Mouse (Mus musculus) thymus, adult 18-20 months (tissue): ENCODE measurements at regions not wholly inside any gene's neighbourhood (a gene's known extent, or its start where the extent isn't known, plus 50 kb on each side); places are given as distances from the start of the nearest gene placed in this dataset.

Experiments used
- DNase-seq, 2 experiments: peaks; one replicate each; pipeline ENCODE4 v3.0.0; 2022; ENCODE audit warnings: mixed read lengths in 2 of 2

DNA sequence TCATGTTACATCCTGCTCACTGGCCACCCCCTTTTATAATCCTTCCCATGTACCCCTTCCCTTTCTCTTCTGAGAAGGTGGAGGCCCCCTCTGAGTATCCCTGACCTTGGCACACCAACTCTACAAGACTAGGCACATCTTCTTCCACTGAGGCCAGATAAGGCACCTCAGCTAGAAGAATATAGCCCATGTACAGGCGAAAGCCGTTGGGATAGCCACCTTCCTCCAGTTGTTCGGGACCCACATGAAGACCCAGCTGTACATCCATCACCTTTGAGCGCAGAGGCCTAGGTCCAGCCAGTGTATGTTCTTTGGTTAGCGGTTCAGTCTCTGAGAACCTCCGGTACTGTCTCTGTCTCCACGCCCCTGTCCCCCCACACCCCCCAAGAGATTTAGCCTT lies 189.9 kb downstream of the Spry2 start:
- DNase-seq: no peak

GRCm38 (mm10) chr14:105698616-105699015 lies 198.0 kb downstream of the Spry2 start:
- DNase-seq: no peak

DNA sequence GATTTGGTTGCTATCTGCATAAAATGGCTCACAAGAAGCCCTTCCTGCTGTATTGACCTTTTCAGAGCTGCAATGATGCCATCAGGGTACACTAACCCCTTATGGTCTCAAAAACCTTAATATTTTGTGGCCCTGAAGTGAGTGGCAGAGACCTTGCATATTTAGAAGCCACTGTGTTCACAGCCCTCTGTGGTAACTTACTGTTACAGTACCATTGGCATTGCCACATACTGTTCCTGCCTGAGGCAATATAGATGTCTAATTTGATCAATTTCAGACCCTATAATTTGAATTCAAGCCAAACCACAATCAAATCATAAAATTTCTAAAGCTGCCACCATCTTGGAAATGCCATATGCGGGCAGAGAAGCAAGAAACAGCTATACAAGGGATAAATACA lies 198.5 kb downstream of the Spry2 start:
- DNase-seq: no peak

GRCm38 (mm10) chr14:105697398-105697797 lies 199.2 kb downstream of the Spry2 start:
- DNase-seq: no peak

DNA sequence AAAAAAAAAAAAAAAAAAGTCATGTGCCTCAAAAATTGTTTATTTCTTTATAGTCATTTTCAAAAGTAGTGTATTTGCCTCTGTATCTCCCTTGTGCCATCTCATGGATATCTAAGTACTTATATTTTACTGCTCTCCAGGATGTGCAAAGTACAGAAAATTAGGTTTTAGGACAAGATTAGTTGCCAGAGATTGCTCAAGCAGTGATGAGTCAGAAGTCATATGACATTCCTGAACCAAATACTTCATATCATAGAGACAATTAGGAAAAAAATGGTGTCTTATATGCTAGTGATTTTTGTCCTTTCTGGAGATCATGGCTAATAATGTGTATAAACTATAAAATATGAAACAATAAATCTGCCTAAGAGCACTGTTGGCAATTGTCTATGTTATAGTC lies 201.7 kb downstream of the Spry2 start:
- no peak for DNase-seq

DNA sequence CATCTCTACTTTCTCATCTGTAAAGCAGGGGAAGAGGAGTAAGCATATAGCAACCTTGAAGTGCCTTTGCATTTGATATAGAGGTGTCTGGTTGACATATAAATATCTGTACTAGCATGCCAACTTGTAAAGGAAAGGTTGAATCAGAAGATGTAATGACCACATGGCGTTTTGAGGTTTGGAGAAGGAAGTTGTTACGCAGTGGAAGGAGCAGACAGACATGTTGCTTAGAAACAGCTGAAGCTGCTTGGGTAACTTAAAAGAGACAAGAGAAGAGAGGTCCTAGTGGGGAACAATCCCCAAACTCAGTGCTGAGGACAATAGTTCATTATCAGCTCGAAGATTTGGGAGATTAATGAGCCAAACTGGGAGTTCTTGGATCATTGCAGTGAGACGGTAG lies 202.9 kb downstream of the Spry2 start:
- DNase-seq: no peak

- peak in 1 of 2 experiments; percentile 6 for DNase-seq
Measured at GRCm38 (mm10) chr14:105684826-105685465, 211.7 kb downstream of the Spry2 start.

GRCm38 (mm10) chr14:105684329-105684728 lies 212.3 kb downstream of the Spry2 start:
- DNase-seq: no peak

DNA sequence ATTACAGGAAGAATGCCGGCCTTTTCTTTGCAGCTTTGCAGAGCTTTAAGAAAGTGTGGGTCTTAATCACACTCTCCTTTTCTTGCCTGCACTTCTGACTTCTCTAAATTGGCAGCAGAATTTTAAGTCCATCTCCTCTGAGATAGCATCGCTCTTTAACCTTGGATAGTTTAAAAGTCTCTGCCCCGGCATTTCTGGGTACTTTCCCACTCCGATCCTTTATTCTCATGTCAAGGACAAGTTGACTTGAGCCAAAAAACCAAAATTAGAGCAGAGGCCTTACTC lies 220.0 kb downstream of the Spry2 start:
- DNase-seq: no peak

- DNase-seq: no peak
Measured at GRCm38 (mm10) chr14:105675801-105676645, 220.6 kb downstream of the Spry2 start.

DNA sequence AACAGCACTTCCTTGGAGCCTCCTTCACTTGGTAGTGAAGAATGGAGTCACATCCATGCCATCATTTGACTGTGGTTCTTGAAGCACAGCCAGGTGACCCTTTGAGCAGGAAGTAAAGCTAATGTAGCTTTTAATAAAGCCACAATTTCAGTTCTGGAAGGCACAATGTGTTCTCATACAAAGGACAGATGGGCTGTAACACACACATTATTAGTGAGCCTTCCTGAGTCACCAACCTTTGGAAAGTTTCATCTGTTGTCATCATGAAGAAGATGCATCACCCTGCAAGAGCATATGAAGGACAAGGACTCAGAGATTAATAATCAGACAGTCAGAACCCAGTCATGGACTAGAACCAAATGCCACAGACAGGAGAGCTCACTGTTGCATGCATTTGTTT lies 221.6 kb downstream of the Spry2 start:
- no peak for DNase-seq

GRCm38 (mm10) chr14:105668969-105669368 lies 227.7 kb downstream of the Spry2 start:
- no peak for DNase-seq

DNA sequence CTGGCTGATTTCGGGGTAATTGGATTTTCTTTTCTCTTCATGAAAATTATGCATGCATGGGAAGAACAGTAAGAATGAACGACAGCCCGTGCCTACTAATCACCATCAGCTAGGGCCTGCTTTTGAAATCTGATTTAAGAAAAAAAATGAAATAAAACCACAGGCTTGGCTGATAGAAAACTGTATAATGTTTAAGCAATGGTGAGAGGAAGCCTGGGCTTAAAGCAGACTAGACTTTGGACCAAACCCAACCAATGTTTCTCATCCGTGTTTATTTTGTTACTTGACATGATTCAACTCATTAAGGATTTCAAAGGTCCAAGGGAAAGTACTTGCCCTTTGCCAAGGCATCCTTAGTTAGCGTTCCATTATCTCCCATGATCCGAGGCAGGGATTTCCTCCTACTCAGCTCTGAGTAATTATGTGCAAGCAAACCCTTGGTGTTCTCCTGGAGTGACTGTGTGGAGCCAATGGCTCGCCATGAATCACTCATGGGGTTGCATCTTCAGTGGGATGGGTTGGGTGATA lies 231.9 kb downstream of the Spry2 start:
- DNase-seq: no peak

- DNase-seq: no peak
Measured at GRCm38 (mm10) chr14:105663472-105663871, 233.1 kb downstream of the Spry2 start.

DNA sequence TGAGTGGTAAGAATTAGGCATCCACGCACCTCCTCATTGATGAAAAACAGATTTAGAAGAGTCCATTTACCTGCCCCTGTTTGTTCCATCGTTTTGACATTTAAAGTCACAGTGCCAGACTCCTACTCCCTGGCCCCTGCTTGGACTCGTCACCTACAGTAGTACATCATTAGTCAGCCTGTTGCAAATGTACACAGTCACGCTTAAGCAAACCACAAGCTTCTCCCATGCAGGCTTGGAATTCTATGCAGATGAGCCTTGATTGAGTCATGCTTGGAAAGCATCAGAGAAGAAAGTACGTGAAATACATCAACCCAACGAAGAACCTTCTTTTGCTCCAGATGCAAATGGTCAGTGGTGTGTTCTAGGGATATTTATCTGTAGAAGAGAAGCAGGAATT lies 233.8 kb downstream of the Spry2 start:
- DNase-seq: no peak

DNA sequence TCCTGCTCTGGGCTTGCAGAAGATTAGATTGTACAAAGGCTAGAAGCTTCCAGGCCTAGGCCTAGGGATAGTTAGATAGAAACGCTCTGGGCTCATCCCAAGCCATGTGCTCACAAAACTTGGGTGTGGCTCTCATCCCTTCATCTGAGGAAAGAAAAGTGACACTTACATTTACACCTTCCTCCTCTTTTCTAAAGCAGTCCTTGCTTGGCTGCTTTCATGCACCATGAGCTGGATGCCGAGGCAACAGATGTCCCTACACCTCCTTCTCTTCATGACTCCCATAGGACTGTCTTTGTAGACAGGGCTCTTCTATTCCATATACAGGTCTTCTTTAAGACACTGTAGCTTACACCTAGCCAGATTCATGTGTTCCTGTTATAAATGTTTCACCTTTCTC lies 238.3 kb downstream of the Spry2 start:
- DNase-seq: no peak

GRCm38 (mm10) chr14:105647166-105647565 lies 249.5 kb downstream of the Spry2 start:
- DNase-seq: no peak

DNA sequence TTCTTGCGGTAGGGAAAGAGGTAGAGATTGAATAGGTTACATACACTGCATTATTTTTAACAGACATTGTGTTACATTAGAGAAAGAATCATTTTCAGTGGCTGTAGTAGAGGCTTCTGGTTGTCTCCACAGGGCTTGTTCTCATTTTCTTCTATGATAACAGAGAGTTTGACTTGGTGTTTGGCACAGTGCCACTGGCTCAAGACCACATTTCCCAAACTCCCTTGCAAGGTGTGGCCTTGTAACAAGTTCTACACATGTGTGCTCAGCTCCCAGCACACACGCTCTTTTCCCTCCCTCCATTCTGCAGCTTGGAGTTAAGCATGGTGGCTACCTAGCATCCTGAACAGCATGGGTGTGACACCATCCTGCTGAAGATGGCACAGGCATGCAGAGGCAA lies 252.2 kb downstream of the Spry2 start:
- DNase-seq: no peak

DNA sequence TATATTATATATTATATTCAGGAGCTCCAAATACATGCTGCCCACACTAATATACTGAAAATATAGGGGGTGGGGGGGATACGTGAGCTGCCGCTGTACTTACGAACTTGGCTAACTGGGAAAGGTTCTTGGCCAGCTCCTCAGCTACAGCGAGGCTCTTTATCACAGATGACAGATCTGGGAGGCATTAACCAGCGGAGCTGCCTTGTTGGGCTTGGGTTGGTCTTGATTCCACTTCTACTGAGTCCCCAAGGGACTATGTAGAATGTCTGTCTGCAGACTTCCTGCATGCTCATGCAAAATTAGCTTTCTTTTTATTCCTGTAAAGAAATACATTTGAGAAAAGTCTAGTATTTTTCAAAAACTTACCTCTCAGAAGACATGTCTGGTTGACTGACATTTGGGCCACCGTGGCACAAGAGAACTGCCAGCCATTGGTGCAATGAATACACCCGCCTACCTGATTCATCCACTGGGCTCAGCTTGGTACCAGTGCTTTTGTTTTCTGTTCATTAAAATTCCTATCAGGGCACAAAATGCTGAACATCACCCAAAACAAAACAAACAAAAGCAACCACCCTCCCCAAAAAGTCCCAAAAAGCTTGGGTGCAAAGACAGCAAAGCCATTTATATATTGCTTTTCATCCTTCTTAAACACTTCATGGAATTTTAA lies 253.2 kb downstream of the Spry2 start:
- no peak for DNase-seq

DNA sequence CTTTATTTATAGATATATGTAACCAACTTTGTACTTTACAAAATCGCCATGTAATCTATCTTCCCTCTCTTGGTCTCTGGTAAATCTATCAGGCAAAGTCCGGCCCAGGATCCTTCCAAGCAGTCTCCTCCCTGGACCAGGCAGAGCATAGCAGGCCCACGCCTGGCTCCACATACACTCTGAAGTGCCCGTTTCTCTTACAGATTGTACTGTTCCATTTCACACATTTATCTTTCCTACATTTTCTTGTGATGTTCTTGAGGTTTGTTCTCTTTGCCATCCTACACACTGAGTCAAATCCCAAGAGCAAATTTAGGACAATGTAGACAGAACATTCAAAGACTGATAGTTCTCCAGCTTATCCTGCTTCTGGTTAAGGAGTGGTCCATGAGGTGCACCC lies 264.3 kb downstream of the Spry2 start:
- DNase-seq: no peak

DNA sequence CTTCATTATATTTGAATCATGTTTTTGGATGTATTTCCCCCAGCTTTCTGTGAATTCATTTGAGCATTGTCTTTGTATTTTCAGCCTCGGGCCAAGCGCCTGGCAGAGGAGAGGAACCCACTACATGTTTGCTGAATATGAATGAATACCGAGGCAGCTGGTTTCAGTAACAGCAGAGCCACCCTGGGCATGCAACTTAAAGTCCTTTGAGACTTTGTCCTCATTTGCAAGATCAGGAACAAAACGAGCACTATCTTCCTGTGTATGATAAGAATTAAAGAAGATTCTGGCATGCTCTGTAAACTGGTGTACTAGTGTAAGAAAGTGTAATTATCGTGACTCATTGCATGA lies 265.0 kb downstream of the Spry2 start:
- no peak for DNase-seq

DNA sequence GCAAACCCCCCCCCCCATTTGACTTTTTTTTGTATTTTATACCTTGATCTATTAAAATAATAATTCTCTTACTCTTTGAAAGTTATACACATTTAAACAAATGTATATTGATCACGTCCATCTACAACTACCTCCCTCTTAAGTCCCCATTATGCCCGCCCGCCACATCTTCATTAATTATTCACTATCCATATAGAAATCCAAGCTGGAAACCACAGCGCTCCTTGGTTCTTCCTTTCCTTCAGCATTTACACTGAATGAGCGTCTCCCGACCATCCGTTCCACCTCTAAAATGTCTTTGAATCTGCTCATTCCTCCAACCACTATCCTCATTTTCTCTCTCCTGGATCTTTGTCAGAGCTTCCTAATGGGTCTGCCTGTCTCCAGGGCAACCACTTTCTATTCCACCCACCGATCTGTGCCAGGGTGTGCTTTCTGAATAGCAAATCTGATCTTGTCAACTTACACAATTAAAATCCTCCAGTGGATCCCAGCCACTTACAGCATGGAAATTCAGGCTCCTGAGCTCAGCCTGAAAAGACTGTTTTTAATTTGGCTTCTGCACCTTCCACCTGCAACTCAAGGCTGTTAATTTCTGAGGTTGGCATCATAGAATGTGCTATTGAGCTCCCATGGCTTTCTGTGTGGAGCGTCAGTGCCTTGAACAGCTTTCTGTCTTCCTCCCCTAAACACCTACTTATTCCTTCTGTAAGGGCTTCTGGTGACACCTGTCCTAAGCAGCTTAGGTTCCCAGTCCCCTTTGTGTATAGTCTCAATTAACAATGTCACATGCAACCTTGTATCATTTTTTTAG lies 265.5 kb downstream of the Spry2 start:
- no peak for DNase-seq

DNA sequence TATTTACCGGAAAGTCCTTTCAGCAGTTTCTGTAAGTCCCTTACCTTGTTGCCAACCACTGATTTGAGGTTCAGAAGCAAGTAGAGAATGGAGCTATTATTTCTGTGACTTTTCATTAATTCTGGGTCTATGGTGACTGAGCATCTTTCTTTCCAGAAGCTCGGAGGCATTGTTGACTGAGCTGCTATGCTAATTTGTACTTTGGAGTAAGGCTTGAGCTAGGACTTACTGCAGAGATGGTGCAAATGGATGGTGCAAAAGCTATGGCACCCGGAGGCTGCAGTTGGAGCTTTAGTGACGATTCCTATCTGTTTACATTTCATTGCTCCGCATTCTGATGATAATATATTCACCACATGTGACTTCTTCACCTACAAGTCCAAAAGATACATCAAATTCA lies 266.2 kb downstream of the Spry2 start:
- DNase-seq: no peak
